Mouse (Mus musculus) limb, embryonic 15.5 days (tissue): ENCODE measurements at regions not wholly inside any gene's neighbourhood (a gene's known extent, or its start where the extent isn't known, plus 50 kb on each side); places are given as distances from the start of the nearest gene placed in this dataset.

ENCODE experiments used
- ATAC-seq: fragments of 200-750 bp; cut with Nextera tagmentation; 2 replicates; pipeline ENCODE4 v1.8.0; 2017; ENCODE audit warnings: low read depth, moderate TSS enrichment; ENCODE audit not compliant: insufficient number of reproducible peaks, low FRiP score, low TSS enrichment
- H3K27ac ChIP-seq: fragments of 300-500 bp; sonication (generic); 2 replicates; pipeline ENCODE4 v1.5.1; 2015; ENCODE audit warnings: moderate library complexity, mild to moderate bottlenecking, inconsistent platforms
- H3K27me3 ChIP-seq: fragments of 300-500 bp; sonication (generic); 2 replicates; pipeline ENCODE4 v1.6.1; 2015; ENCODE audit warnings: inconsistent platforms
- H3K36me3 ChIP-seq: fragments of 300-500 bp; sonication (generic); 2 replicates; pipeline ENCODE4 v1.6.1; 2015; ENCODE audit warnings: inconsistent platforms
- H3K4me1 ChIP-seq: fragments of 300-500 bp; sonication (generic); 2 replicates; pipeline ENCODE4 v1.6.1; 2015; ENCODE audit warnings: inconsistent platforms
- H3K4me2 ChIP-seq: fragments of 300-500 bp; sonication (generic); 2 replicates; pipeline ENCODE4 v1.6.1; 2015; ENCODE audit warnings: mild to moderate bottlenecking, inconsistent platforms
- H3K4me3 ChIP-seq: fragments of 300-500 bp; sonication (generic); 2 replicates; pipeline ENCODE4 v1.5.1; 2015; ENCODE audit warnings: mild to moderate bottlenecking, inconsistent platforms
- H3K9ac ChIP-seq: fragments of 300-500 bp; sonication (generic); 2 replicates; pipeline ENCODE4 v1.6.1; 2015; ENCODE audit warnings: inconsistent platforms
- H3K9me3 ChIP-seq: fragments of 300-500 bp; sonication (generic); 2 replicates; pipeline ENCODE4 v1.6.1; 2016; ENCODE audit warnings: inconsistent platforms
- WGBS: fragments of 180-500 bp; shearing (Covaris S2); methylation state at CpG from one replicate; pipeline ENCODE4 v1.1.7; 2015; 5-methylcytosine and 5-hydroxymethylcytosine counted together

DNA sequence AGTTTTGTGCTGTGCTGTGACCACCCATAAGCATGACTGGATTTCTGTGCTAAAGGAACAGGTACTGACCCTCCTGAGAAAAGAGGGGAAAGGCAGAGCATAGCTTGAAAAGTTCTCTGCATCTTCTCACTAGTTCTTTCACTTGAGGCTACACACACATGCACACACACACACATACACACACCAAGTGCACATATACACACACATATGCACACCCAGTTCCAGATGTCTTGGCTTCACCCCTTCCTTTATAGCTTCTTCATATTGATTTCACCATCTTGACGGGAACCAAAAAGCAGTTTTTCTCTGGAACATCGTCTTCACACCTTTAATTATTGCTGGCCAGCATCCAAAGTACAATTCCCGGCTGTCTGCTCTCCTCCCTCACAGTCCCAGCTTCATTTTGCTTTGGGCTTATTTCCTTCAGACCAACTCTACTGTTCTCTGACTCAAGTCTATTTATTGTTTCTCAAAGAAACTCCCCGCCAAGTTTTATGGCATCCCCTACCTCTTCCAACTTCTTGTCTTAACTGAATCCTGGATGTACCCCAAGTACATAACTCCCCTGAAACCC, 160.2 kb upstream of the Ptgfr start:
- WGBS: 16% methylated on average over 4 of the region's 4 CpGs
- ATAC-seq: peak; percentile 55; the same call in 1 of the 2 replicates

DNA sequence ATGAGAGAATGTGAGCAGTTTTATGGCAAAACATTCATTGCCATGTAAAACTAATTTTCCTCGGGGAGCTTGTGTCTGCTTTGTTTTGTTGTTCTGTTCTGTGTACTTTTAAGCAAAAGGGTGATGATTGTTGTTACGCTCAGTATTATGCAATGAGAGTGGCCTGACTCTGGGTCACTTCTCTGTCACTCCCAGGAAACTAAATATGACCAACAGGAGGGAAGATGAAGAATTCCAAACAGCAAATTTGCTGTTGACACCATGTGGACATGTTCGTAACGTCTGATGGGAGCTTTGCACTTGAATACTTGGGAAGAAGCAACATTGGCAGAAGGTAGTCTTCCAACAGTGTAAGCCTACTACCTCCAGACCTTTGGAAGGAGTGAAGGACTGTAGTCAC, 159.7 kb upstream of the Ptgfr start:
- Histone ChIP-seq H3K4me3 (no peak overlapping the region), H3K27me3 (no peaks in the 10 kb centered on the region), H3K9ac (no peak overlapping the region), H3K27ac (no peak overlapping the region), H3K9me3 (no peaks in the 10 kb centered on the region), H3K36me3 (no peaks in the 10 kb centered on the region), H3K4me2 (no peak overlapping the region), H3K4me1 (no peaks in the 10 kb centered on the region; the same call in 1 of the 2 replicates)
- ATAC-seq: no peak
- WGBS: 74% methylated on average over 4 of the region's 4 CpGs

More for the DNA sequence above, 160.2 kb upstream of the Ptgfr start:
- no peak overlapping the region for H3K27ac ChIP-seq
- H3K36me3 ChIP-seq: no peaks in the 10 kb centered on the region
- no peaks in the 10 kb centered on the region for H3K27me3 ChIP-seq
- H3K9me3 ChIP-seq: no peaks in the 10 kb centered on the region
- H3K4me3 ChIP-seq: no peak overlapping the region
- H3K9ac ChIP-seq: no peak overlapping the region
- no peaks in the 10 kb centered on the region; the same call in 1 of the 2 replicates for H3K4me1 ChIP-seq
- H3K4me2 ChIP-seq: no peak overlapping the region

DNA sequence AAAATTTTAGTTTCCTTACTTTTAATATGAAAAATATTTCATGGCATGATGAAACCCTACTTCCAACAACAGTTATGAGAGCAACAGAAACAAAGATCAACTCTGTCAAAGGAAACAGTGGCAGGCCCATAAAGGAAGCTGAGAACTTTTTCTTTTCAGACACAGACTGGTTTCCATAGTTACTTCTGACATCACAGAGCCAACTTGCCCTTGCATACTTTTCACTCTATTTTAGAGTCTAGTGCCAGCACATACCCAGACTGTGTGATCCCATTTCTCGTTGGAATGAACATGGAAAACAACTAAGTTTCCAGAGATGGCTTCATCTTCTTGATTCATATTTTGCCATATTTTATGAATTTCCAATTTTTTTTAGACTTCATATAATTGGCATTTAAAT, 150.8 kb upstream of the Ptgfr start:
- Histone ChIP-seq H3K27ac (no peak overlapping the region), H3K4me1 (no peaks in the 10 kb centered on the region), H3K9ac (no peak overlapping the region), H3K4me3 (no peak overlapping the region), H3K4me2 (no peak overlapping the region), H3K9me3 (no peaks in the 10 kb centered on the region), H3K27me3 (no peaks in the 10 kb centered on the region), H3K36me3 (no peaks in the 10 kb centered on the region)
- ATAC-seq: no peak
- 59% methylated on average over 1 of the region's 1 CpGs for WGBS

DNA sequence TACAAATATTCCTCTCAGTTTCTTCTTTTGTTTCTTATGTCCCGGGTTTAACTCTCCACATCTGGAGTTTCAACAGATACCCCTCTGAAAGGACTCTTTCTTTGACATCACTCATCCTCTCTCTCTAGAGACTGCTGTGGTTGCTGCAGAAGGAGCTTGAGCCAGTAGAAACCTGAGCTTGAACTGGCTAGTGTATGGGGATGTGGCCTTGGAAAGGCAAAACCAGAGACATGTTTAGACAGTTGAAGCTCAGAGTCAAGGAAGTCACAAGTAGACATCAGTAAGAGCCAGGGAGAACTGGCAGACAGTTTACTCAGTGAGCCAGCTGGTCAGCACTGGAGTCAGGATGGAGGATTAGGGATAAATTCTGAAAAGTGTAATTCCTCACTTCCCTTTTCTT, 140.7 kb upstream of the Ptgfr start:
- no peaks in the 10 kb centered on the region for H3K9me3 ChIP-seq
- H3K36me3 ChIP-seq: no peaks in the 10 kb centered on the region
- no peaks in the 10 kb centered on the region for H3K27me3 ChIP-seq
- H3K4me2 ChIP-seq: no peak overlapping the region
- 62% methylated on average over 1 of the region's 1 CpGs for WGBS
- H3K4me1 ChIP-seq: no peaks in the 10 kb centered on the region
- no peak overlapping the region for H3K27ac ChIP-seq
- no peak overlapping the region for H3K4me3 ChIP-seq
- no peak overlapping the region for H3K9ac ChIP-seq
- no peak for ATAC-seq

DNA sequence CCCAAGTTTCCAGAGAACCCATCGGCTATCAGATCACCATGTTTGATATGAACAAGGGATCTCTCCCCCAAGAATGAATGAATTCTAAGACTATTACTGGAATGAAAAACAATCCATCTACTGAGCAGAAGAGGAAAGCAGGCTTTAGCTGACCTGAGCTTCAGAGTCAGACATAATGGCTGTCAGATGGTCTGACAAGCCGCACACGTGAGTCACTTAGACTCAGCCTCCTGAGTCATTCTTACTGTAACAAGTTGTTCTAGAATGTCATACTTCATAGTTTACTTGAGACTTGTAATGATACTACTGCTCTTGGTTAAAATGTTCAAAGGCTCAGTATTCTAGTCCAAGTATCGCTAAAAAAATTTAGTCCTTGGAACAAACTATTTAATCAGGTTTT, 140.2 kb upstream of the Ptgfr start:
- Histone ChIP-seq H3K4me3 (no peak overlapping the region), H3K9ac (no peak overlapping the region), H3K9me3 (no peaks in the 10 kb centered on the region), H3K4me1 (no peaks in the 10 kb centered on the region), H3K27me3 (no peaks in the 10 kb centered on the region), H3K36me3 (no peaks in the 10 kb centered on the region), H3K27ac (no peak overlapping the region), H3K4me2 (no peak overlapping the region)
- WGBS: 82% methylated on average over 4 of the region's 4 CpGs
- ATAC-seq: no peak

DNA sequence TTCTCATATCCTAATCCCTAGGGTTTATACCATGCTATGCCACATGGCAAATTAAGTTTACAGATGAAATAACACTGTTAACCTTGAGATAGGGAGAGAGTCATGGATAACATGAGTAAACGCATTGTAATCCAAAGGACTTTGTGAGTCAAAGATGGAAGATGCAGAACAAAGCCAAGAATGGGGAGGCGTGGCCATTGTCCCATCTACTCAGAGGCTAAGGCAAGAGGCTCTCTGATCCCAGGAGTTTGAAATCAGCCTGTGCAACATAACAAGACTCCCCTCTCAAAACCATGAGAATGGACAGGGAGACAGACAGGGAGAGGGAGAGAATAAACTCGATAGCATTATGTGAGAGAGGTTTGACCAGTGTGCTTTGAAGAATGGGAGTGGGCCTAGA, 112.4 kb upstream of the Ptgfr start:
- WGBS: 85% methylated on average over 3 of the region's 3 CpGs
- no peaks in the 10 kb centered on the region for H3K36me3 ChIP-seq
- H3K4me1 ChIP-seq: no peaks in the 10 kb centered on the region
- no peak overlapping the region for H3K4me3 ChIP-seq
- ATAC-seq: no peak
- no peak overlapping the region for H3K27ac ChIP-seq
- H3K9me3 ChIP-seq: no peaks in the 10 kb centered on the region
- no peaks in the 10 kb centered on the region for H3K27me3 ChIP-seq
- no peak overlapping the region for H3K9ac ChIP-seq
- H3K4me2 ChIP-seq: no peak overlapping the region

DNA sequence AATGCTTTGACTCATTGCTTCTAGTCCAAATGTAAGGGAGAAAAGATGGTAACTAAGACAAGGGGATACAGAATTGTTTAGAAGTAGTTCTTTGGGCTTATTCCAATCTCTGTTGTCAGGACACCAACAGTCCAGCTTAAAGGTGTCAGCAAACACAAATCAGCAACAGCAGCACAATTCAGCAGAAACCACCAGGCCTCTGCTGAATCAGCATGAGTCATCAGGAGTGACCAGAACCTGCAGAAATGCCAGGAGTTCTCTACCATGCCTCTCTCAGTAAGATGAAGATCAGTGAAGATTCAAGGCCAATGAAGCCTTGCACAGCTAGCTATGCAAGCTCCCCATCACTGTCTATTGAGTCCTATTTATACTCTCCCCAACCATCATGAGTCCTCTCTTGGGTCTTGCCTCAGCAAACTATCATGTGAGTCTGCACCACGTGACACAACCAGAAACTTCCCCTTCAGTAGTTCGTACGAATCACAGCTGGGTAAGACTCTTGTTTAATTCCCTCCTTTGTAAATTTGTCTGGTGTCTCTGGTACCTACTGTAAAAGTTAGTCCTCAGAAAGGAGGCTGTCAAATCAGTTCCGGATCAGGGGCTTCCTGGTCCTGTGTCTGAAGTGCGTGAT, 110.7 kb upstream of the Ptgfr start:
- no peak for ATAC-seq
- no peak overlapping the region for H3K4me2 ChIP-seq
- H3K9ac ChIP-seq: no peak overlapping the region
- no peaks in the 10 kb centered on the region for H3K9me3 ChIP-seq
- H3K4me1 ChIP-seq: no peaks in the 10 kb centered on the region
- no peaks in the 10 kb centered on the region for H3K36me3 ChIP-seq
- H3K27ac ChIP-seq: no peak overlapping the region
- H3K4me3 ChIP-seq: no peak overlapping the region
- 90% methylated on average over 5 of the region's 5 CpGs for WGBS
- no peaks in the 10 kb centered on the region for H3K27me3 ChIP-seq

DNA sequence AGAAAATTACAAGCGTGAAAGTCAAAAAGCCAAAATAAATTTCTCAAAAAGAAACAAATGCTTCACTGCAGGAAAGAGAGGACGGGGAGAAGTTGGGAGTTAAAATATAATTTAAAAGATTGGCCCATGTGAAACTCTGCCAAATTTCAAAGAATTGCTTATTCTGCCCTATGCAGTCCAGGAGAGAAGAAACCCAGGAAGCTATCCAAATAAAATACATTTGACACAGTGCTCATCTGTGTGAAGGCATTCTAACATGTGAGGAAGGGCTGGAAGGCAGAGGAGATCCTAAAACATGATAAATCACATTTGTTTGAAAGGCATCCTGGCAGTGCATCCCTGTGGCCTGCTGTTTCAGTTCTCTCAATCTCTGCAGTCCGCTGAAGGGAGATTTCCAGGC, 108.5 kb upstream of the Ptgfr start:
- Histone ChIP-seq H3K4me2 (no peak overlapping the region), H3K36me3 (no peaks in the 10 kb centered on the region), H3K27me3 (no peaks in the 10 kb centered on the region), H3K9me3 (no peaks in the 10 kb centered on the region), H3K27ac (no peak overlapping the region), H3K4me1 (no peaks in the 10 kb centered on the region), H3K4me3 (no peak overlapping the region), H3K9ac (no peak overlapping the region)
- no peak for ATAC-seq
- 67% methylated on average over 3 of the region's 3 CpGs for WGBS

DNA sequence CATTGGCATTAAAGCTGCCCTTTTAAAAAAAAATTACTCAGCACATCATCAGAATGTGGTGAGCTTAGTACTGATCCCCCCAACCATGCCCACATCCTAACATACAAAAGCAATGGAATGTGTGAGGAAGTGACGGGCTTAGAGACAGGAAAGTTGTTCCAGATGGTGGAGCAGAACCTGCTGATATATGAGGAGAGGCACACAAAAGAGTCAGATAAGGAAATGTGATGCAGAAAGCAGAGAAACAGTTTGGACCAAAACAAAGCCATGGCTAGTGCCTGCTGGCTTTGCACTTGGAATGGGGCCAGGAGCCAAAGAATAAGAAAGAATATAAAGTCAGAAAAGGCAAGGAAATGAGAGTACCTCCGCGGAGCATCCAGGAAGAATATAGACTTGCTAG, 106.1 kb upstream of the Ptgfr start:
- no peak overlapping the region for H3K4me2 ChIP-seq
- H3K4me1 ChIP-seq: no peaks in the 10 kb centered on the region
- H3K9ac ChIP-seq: no peak overlapping the region
- ATAC-seq: no peak
- H3K27ac ChIP-seq: no peak overlapping the region
- 56% methylated on average over 3 of the region's 3 CpGs for WGBS
- no peaks in the 10 kb centered on the region for H3K9me3 ChIP-seq
- no peaks in the 10 kb centered on the region for H3K36me3 ChIP-seq
- H3K27me3 ChIP-seq: no peaks in the 10 kb centered on the region
- no peak overlapping the region for H3K4me3 ChIP-seq

DNA sequence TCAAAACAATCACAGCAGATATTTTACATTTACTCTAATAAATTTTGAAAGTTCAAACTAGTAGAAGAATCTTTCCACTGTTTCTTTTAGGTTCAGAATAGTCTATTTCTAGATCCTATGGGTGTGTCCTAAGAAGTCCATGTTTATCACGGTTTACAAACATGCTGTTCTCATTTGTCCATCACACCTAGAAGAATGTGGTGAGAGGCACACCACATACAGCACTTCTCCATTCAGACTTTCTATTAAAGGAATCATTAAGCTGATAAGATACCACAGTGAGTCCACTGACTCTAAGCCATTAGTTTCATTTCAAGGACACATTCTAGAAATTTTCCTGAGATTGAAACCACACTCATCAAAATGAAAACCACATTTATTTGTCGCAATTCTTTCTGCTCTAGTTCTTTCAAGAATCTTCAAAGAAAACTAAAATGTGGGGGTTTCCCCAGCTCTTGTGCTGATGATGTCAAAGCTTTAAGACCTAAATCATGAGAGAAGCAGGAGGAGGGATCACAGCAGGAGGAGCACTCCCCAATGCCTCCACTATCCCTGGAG, 101.1 kb upstream of the Ptgfr start:
- no peaks in the 10 kb centered on the region for H3K36me3 ChIP-seq
- H3K4me2 ChIP-seq: no peak overlapping the region
- H3K27ac ChIP-seq: no peak overlapping the region
- H3K27me3 ChIP-seq: no peaks in the 10 kb centered on the region
- no peaks in the 10 kb centered on the region for H3K4me1 ChIP-seq
- no peak overlapping the region for H3K4me3 ChIP-seq
- ATAC-seq: no peak
- no peak overlapping the region for H3K9ac ChIP-seq
- WGBS: 36% methylated on average over 2 of the region's 2 CpGs
- H3K9me3 ChIP-seq: no peaks in the 10 kb centered on the region

DNA sequence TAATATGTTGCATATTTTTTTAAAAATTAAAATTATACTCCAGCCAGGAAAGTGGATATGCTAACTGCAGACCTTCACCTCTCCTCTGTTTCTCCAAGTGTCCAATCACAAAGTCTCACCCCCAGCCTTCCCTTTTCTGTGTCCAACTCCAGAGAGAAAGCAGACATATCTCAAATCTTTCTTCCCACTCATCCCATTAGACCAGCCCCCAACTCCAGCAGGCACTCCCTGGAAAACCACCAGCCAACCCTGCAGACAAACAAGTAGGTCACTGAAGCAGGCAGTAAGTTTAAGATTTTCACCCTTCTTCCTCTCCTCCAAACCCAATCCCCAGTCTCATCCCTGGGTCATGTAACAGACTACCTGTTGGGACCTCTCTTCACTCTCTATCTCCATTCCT, 94.2 kb upstream of the Ptgfr start:
- no peak for ATAC-seq
- Histone ChIP-seq H3K9ac (no peak overlapping the region), H3K4me1 (no peaks in the 10 kb centered on the region), H3K27ac (no peak overlapping the region), H3K36me3 (no peaks in the 10 kb centered on the region), H3K4me2 (no peak overlapping the region), H3K9me3 (no peaks in the 10 kb centered on the region), H3K27me3 (no peaks in the 10 kb centered on the region), H3K4me3 (no peak overlapping the region)

DNA sequence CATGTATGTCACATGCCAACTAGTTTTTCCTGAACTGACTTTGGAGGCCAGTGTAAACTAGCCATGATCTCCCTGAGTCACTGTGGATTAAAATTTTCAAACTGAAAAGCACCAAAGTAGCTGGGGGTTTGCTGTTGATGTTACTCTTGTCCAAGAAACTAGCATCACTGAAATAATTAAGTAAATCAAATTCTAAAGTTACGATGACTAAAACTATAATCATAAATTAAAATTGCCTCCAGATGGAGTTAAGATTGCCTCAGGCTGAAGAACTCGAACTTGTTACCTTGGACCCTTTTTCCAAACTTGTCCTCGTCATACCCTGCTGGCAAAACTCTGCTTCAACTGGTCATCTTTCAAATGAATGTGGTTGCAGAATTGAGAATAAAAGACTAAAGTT, 93.7 kb upstream of the Ptgfr start:
- H3K4me3 ChIP-seq: no peak overlapping the region
- H3K36me3 ChIP-seq: no peaks in the 10 kb centered on the region
- H3K4me1 ChIP-seq: no peaks in the 10 kb centered on the region
- no peaks in the 10 kb centered on the region for H3K9me3 ChIP-seq
- WGBS: 36% methylated on average over 3 of the region's 3 CpGs
- H3K27me3 ChIP-seq: no peaks in the 10 kb centered on the region
- no peak overlapping the region for H3K27ac ChIP-seq
- ATAC-seq: no peak
- no peak overlapping the region for H3K4me2 ChIP-seq
- no peak overlapping the region for H3K9ac ChIP-seq
